Mouse (Mus musculus) activated CD4-positive, CD25-positive, alpha-beta regulatory T cell, adult 4 months (primary cell): ENCODE measurements around the gene Abhd12b. TPM values are rescaled to one million over a fixed set of nuclear protein-coding genes. Genes with fewer than 3 reads are reported as not detected.
A peak's percentile ranks its signal among the peaks of the same experiment; 100 is the strongest.

Source experiments
- ATAC-seq: one replicate; pipeline ENCODE4 v1.8.0; 2017
- polyA plus RNA-seq, 2 experiments: library from polyadenylated mRNA; unstranded; fragments of 100-300 nt; shearing (Covaris generic); gene quantifications; one replicate each; pipeline ENCODE4 v1.2.1; 2017

The Abhd12b gene
- polyA plus RNA-seq, 2 experiments from 2014 or later = 1.0 to 1.2 TPM

GRCm38 (mm10) chr12:70208214-70208613 is 54.3 kb downstream of the Abhd12b start:
- ATAC-seq = no peak

GRCm38 (mm10) chr12:70212501-70212900 is 58.6 kb downstream of the Abhd12b start:
- ATAC-seq = no peak

- no peak for ATAC-seq
Observed at GRCm38 (mm10) chr12:70213601-70214000, 59.7 kb downstream of the Abhd12b start.

GRCm38 (mm10) chr12:70214281-70214680 is 60.3 kb downstream of the Abhd12b start:
- no peak for ATAC-seq

GRCm38 (mm10) chr12:70216229-70216800 is 62.4 kb downstream of the Abhd12b start:
- no peak for ATAC-seq

- peak; percentile 74 for ATAC-seq
Observed at GRCm38 (mm10) chr12:70218795-70219540, 65.0 kb downstream of the Abhd12b start.

GRCm38 (mm10) chr12:70221425-70221824 is 67.5 kb downstream of the Abhd12b start:
- no peak for ATAC-seq

- no peak for ATAC-seq
Observed at GRCm38 (mm10) chr12:70223331-70223730, 69.4 kb downstream of the Abhd12b start.

- ATAC-seq = no peak
Observed at GRCm38 (mm10) chr12:70226655-70227054, 72.7 kb downstream of the Abhd12b start.

GRCm38 (mm10) chr12:70227121-70227932 is 73.4 kb downstream of the Abhd12b start:
- no peak for ATAC-seq

- ATAC-seq = no peak
Observed at GRCm38 (mm10) chr12:70228155-70228554, 74.2 kb downstream of the Abhd12b start.

GRCm38 (mm10) chr12:70231294-70231693 is 77.4 kb downstream of the Abhd12b start, which contains the start of gene Pygl:
TSS of gene Pygl (minus strand) at chr12:70231488.
- ATAC-seq = no peak

- ATAC-seq = peak; percentile 90
Observed at GRCm38 (mm10) chr12:70232020-70232544, 78.1 kb downstream of the Abhd12b start.

Other genes starting within 250 kb of the Abhd12b start
- gene Sav1, start 167.1 kb upstream of the Abhd12b start, polyA plus RNA-seq = 1 to 10 TPM; 3.0 to 3.7 TPM
- 10 to 100 TPM; 19.2 to 24.3 TPM for gene Nin, start 40.4 kb upstream of the Abhd12b start, polyA plus RNA-seq
- under 1 TPM; 0.17 to 0.42 TPM for gene Pygl, start 77.3 kb downstream of the Abhd12b start, polyA plus RNA-seq
- not detected for gene Trim9, start 193.5 kb downstream of the Abhd12b start, polyA plus RNA-seq